Mouse (Mus musculus): ENCODE measurements at regions not wholly inside any gene's neighbourhood (a gene's known extent, or its start where the extent isn't known, plus 50 kb on each side); places are given as distances from the start of the nearest gene placed in this dataset.

DNA sequence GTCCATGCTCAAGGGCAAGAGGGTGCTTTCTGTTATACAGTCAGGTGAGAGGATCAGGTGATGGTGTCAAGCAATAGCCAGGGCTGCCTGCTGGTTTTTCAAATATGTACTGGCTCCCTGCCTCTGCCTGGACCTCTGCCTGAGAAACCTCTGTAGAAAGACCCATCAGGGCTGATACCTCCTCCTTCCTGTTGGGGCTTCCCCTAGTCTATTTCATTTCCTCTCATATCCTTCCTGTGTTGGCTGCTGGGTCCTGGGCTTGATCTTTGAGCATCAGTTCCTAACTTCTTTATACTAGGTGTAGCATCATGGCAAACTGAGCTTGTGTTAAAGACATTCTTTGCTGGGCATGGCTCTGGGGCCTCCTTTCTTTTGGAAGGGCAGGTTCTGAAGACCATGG is 89.5 kb downstream of the Tmem38b start:
- no peak for DNase-seq (ENCODE audit: low read depth)

DNA sequence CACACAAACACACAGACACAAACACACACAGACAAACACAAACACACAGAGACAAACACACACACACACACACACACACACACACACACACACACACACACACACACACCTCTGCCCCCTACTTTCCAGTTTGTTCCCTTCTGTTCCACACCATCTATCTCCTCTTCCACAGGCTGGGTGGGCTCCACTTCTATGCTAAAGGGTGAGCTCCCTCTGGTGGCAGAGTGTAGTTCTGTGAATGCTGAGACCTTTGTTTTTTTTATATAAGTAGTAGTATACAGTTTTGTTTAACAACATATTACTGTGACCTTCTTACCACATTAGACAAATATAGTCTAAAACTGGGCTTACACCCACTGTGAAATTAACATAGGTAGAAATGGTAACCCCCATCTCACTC is 93.3 kb downstream of the Tmem38b start:
- peak; percentile 19 for DNase-seq (ENCODE audit: low read depth)

DNA sequence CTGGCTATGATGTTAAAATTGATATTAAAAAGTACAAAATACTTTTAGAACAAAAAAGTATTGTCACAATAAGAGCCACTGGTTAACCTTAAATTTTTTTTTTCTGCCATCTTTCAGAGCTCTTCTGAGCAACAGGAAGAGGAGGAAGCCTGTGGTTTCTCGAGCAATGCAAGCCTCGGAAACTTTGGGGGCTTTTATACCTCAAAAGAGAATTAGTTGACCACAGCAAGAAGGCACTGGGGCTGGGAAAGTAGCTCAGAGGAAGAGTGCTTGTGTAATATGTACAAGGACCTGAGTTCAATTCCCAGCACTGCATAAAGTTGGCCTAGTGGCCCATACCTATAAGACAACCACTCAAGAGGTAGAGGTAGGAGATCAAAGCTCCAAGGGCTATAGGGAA is 94.7 kb downstream of the Tmem38b start:
- no peak for DNase-seq (ENCODE audit: low read depth)

DNA sequence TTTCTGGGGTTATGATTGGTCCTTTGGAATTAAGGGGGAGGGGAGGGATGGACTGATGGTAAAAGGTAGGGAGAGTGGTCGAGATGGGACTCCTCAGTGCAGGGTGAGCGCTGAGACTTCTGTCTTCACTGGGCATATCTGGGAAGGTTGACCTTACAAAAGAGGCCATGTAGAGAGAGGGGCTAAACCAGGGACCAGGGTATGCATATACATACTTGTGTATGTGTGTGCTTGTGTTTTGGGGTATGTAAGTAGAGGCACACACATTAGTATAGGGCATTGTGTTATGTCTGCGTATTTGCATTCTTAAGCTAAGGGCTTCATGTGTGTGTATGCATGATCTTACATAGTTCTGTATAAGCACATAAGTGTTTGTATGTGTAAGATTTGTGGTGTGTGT is 105.2 kb downstream of the Tmem38b start:
- no peak for DNase-seq (ENCODE audit: low read depth)

DNA sequence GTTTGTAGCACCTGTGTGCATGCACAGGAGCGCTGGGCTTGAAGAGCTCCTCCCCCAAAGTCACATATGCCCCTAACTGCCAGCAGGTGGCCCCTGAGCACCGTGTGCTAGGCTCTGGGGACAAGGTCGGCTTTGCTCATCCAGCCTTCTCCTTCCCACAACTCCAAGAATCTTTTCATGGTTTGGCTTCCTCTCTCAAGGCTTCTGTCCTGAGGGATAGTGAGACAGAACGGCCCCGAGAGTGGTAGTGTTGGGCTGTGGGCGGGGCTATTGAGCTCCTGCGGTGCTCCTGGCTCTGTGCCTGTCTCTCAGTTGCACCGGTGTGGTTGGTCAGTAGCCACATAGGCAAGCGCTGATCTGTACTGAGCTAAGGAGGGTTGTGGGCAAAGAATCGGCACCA is 105.7 kb downstream of the Tmem38b start:
- DNase-seq (ENCODE audit: low read depth) = peak; percentile 3

DNA sequence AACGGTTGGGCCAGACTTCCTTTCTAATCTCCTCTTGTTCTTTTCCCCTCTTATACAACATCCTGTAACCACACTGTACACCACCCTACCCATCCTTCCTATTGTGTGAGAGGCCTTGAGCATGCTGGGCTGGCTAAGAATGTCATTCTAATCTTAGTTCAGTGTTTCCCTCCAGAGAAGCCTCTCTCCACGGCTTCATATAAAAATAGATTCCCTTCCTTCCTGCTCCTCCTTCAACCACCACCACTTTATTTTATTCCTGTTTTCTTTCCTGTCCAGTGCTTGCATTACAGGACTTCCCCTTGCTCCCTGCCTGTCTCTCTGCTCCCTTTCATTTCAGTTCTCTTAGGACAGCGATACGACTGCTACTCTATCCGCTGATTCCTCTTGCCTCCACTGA is 109.5 kb downstream of the Tmem38b start:
- DNase-seq (ENCODE audit: low read depth) = no peak

DNA sequence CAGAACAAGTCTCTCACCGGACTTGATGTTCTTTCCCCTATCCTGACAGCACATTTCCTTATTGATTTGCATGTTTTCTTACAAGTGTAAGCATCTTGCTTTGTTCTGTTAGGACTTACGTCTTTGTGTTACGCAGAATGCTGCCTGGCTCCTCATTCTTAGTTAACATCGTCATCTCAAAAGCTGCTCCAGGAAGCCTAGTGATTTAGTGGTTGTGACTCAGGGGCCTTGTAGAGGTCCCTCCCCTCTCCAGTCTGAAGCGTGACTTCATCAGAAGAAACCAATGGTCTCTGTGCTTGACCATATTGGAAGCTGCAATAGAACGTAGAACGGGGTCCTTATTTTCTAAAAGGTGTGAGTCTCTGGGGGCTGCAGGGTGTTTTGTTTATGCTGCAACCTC is 122.9 kb downstream of the Tmem38b start:
- DNase-seq (ENCODE audit: low read depth) = no peak

DNA sequence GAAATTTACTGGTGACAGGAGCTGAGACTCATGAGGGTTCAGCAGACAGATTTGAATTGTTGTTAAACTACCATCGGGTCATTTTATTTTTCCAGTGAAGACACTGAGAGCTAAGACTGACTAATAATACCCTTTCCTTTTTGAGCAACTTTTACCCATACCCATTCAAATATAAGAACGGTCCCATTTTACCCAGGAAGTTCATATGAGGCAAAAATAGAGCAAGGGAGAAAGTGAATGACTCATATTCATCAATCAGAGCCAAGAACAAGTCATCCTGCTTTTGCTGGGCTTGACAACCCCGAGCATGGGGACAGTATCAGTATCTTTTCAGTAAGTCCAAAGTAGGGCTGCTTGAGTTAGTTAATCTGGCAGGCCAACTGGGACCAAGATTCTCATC is 123.3 kb downstream of the Tmem38b start:
- no peak for DNase-seq (ENCODE audit: low read depth)

DNA sequence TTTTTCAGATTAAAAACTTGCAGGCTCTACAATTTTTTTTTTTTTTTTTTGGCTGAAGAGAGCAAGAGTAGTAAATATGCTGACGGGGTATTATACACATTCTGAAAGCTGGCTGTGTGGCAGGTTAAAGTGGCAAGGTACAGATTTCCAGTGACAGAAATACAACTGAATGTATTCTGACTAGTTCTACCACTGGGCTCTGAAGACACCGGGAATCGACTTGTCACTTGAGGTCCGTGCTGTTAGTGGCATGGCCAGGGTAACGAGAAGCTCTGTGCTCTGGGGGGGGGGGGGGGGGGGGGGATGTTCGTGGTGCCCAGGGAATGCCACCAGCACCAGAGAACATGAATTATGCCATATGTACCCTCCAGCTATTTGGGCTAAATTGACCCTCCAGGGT is 124.7 kb downstream of the Tmem38b start:
- no peak for DNase-seq (ENCODE audit: low read depth)

DNA sequence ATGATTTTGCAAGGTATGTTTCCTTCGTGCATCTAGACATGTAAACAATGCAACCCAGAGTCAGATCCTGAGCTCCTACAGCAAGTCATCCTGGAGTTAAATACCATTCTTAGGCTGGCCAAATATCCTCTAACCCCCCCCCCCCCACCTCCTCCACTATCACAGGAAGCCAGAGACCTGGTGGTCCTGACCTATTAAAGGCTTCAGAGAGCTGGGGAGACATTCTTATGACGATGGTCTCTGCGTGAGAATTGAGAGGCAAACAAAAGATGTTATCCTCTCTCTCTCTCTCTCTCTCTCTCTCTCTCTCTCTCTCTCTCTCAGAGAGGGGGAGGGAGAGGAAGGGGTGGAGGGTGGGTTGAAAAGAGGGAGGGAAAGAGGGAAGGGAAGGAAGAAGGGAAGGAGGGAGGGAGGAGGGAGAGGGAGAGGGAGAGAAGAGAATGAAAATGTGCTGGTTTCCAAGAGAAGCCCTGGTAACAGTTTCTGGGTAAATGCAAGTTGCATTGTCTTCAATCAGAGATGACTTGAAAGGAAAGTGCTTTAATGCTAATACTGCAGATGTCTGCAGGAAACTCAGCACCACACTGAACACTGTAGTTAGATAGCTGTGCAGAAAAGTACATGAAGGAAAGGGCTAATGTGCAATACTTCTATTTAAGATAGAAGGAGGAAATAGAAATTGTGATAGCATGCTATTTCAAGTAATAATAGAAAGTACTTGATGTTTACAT is 125.3 kb downstream of the Tmem38b start:
- no peak for DNase-seq (ENCODE audit: low read depth)

DNA sequence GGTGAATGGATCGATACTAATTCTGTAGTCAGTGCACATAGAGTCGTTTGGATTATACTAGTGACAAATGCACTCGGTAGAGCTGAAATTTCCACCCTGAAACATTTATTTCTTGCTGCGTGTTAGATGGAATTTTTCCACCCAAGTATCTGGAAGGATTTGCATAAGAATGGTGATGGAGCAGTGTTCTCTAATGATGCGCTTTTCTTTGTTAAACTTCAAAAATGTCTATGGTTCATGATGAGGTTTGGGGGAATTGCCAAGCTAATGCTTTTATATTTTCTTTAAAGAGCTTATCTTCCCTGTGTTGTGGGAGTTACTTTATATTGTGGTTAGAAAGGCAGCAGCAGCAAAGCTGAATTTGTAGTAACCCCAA is 125.9 kb downstream of the Tmem38b start:
- no peak for DNase-seq (ENCODE audit: low read depth)

DNA sequence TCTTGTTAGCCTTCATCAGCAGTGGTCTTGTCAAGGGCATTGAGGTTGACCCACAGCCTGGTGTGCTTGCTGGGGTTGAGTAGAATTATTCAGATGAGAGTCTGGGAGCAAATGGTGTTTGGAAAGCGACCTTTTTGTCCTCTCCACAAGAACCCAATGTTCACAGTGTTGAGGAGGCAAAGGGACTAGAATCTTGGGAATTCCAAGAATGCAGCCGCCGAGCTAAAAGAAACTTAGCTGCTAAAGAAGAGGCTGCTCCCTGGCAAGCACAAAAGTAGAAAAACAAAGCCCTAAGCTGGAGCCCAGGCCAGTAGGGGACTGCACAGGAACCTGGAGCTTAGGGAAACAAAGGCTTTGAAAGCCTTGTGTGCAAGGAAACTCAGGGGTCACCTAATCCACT is 126.4 kb downstream of the Tmem38b start:
- no peak for DNase-seq (ENCODE audit: low read depth)

DNA sequence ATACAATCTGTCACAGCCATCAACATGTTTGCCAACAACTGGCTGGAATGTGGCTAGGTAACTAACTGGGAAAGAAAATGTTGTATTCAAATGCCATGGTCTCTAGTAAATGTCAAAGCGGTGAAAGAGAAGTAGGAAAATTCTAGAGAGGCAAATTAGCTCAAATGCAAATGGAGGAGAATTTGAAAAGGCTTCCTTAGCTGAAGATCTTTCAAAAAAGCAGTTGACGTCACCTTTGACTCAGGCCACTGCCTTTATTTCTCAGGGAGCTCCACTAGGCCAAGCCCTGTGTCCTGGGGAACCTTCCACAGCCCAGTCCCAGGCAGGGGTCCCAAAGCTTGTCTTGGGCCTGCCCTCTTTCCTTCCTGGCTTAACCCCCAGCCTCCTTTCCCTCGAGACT is 136.6 kb downstream of the Tmem38b start:
- DNase-seq (ENCODE audit: low read depth) = no peak

DNA sequence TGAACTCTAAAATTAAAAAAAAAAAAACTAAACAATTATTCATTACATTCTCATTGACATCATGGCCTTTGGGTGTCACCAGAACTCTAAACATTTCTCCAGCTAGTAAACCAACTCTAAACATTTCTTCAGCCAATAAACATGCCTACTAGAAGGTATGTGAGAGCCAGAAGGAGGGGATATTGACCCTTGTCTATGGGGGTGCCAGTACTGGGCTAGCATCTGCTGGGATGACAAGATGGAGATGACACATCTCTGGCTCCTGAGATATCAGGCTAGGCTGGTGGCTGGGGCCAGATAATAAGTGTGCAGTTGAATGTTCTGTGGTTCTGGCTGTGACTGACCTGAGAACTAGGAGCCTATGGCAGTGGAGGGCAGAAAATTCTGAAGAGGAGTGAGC is 144.6 kb downstream of the Tmem38b start:
- DNase-seq (ENCODE audit: low read depth) = no peak

DNA sequence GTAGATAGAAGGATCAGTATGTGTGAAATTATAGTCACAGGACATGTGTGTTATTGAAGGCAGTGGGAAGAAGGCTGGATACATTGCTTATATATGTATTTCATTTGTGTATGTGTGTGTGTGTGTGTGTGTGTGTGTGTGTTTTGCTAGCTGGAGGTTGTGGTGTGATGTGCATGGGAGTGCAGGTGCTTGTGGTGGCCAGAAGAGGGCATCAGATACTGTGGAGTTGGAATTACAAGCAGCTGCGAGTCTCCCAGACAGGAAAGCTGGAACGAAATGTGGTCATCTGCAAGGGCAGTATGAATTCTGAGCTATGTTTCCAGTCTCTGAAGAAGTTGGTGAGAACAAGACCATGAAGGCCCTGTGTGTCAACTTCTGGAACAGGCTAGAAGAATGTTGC is 145.1 kb downstream of the Tmem38b start:
- no peak for DNase-seq (ENCODE audit: low read depth)

DNA sequence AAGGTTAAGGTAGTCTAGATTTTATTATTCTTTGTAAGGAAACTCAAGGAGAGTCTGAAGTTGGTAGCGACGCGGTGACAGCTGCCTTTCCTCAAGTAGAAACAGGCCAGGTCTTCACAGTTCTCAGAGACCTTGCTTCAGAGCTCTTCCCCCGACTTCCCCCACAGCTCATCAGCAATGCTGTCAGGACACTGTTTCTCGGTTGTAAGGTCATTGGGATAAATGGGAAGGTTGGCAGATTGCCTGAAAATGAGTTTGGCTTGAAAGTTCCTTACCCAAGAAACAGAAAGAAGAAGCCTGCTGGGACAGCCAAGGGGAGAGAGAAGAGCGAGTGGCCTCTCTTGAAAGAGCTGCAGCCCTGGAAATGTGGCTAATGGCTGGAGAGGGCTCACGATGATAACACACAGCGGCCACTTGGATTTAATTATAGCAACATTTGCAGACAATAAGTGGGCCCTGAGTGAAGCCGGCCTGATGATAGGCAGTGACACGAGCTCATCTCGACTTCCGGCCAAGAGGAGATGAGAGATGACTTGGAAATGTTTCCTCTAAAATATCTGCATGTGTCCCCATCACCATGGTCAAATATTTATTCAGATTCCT is 150.3 kb downstream of the Tmem38b start:
- no peak for DNase-seq (ENCODE audit: low read depth)

DNA sequence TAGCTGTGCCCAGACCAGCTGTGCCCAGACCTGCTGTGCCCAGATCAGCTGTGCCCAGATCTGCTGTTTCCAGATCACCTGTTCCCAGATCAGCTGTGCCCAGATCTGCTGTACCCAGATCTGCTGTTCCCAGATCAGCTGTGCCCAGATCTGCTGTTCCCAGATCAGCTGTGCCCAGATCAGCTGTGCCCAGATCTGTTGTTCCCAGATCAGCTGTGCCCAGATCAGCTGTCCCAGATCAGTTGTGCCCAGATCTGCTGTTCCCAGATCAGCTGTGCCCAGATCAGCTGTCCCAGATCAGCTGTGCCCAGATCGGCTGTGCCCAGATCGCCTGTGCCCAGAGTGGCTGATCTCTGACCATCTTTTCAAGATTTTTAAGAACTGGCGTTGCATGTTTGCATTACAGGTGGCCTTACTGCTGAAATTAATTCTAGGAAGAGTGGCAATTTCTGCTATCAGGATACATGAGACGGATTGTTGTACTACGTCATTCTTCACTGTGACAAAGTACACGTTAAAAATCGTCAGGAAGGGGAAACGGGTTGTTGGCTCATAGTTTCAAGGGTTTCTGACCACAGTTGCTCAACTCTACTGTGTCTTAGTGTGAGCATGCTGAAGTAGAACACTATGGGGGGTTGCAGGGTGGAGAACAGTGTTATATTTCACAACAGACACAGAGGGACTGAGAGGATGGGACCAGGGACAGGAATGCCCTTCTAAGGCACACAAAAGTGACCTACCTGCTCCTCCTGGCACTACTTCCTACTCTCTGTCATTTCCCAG is 160.9 kb downstream of the Tmem38b start:
- no peak for DNase-seq (ENCODE audit: low read depth)

DNA sequence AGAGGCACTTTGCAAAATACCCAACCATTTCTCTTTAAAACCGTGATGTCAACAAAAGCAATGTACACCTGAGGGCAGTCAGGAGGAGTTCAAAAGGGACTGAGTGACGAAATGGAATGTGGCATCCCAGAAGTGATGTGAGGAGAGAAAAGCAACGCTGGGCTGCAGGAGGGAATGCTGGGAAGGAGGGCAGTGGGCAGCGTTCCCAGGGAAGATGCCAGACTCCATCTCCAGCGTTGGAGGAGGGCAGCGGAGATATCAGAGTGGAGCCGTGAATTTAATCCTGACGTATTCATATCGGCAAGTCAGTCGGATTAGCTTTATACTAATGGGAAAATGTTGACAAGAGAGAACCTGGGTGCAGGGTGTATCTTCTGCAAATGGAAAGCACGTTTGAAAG is 161.7 kb downstream of the Tmem38b start:
- no peak for DNase-seq (ENCODE audit: low read depth)

DNA sequence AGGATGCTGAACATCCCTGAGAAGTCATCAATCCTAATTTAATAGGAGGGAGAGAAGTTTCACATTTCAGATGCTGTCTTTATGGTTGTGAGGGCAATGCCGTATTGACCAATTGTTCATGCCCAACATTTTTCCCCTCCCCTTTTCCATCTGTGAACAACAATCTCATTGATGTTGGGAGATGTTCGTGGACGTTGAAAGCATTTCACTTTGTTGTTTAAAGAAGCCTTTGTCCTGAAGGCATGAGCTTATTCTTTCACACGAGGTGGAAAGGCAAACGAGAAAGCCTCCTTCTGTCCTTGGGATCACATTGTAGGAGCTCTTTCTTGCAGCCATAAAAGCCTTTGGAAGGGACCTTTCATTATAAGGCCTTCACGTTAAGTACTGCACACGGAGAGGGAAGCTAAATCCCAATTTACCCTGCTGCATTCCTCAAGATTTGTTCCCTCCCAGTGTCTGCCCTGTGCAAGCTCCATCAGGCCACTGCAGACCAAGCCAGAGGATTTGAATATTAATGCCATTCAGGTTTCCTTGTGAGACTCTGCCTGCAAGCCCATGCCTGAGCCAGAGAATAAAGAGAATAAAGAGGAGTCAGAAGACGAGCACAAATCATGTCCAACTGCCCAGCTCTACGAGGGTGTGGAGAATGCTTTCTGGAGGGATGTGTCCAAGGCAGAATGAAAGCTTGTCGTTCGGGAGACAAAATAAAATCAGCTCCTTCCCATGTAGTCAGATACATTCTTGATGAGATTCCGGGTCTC is 195.4 kb downstream of the Tmem38b start:
- no peak for DNase-seq (ENCODE audit: low read depth)

DNA sequence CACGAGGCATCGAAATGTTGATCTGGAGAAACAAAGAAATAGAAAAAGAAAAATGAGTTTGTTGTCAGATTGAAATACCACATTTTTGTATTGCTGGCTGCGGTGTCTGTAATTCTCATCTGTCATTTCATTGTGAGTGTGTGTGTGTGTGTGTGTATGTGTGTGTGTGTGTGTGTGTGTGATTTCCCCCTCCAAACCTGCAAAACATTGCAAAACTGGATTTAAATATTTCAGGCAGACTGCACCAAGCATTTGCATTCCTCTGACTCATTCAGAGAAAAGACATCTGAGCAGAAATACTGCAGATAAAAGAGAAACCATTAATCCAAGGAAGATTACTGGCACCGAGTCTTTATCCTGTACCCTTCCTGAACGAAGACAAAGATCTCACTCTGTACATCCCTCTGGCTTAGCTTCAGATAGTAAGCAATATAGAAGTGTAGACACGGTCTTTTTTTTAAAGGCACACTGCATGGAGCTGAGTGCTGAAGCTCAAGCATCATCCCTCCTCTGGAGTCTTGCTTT is 196.1 kb downstream of the Tmem38b start:
- DNase-seq (ENCODE audit: low read depth) = no peak

DNA sequence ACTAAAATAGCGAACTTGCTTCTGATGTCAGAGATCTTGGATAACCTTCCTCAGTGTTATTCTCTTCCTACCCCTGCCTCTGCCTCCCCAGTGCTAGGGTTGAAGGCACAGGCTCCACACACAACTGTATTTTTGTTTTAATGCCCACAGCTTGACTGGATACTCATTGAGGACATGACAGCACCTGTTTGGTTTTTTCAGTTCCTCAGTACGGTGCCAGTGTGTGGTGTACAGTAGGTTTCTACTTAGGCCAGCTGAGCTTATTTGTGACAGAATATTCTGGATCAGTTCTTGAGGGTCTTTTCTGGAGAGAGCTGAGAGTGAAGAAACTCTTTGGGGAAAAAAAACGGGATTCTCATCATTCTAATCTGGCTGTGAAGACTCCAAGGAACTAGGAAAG is 201.1 kb downstream of the Tmem38b start:
- DNase-seq (ENCODE audit: low read depth) = no peak

DNA sequence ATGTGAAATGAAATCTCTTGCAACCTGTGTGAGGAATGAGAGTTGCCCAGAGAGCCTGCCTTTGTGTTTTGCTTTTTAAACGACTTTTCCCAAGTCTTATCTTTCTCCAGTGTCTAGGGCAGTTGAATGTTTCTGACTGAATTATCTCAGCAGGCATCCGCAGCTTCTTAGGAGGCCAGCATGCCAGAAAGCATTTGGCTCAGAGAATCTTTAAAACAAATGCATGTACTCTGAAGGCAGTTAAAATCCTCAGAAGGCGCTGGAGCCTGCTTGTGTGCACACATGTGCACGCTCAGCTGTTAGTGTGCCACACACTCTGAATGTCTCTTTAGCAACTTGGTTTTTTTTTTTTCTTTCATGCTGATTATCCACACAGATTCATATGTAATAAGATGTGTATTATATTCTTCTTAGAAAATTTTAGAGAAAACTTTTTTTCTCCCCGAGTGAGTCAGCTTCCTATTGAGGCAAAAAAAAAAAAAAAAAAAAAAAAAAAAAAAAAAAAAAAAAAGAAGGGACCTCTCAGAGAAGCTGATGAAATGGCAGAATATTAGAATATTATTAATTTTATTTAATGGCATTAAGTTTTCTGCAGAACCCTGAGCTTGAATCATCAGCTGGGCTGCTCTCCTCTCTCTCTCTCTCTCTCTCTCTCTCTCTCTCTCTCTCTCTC is 201.9 kb downstream of the Tmem38b start:
- DNase-seq (ENCODE audit: low read depth) = no peak

Measured in c-Kit-positive CD71-positive TER-119-negative erythroid progenitor cells, embryonic 14.5 days (primary cell).